Mouse (Mus musculus): ENCODE measurements around the gene Alox15. TPM values are rescaled to one million over a fixed set of nuclear protein-coding genes. Genes with fewer than 3 reads are reported as not detected.

Gene Alox15
- 7.3 TPM in 2 replicates for polyA plus RNA-seq (2012; rRNA removed; ENCODE audit: low replicate concordance)

GRCm38 (mm10) chr11:70351868-70352267 is at the start of gene Alox15:
TSS of gene Alox15 (minus strand) at chr11:70352031.

GRCm38 (mm10) chr11:70322528-70322927 is 29.3 kb downstream of the Alox15 start, which contains the start of gene Alox12e:
TSS of gene Alox12e (minus strand) at chr11:70322628.

Other genes starting within 250 kb of the Alox15 start
- 23.2 and 54.4 TPM in 2 replicates for gene Mgl2, start 221.7 kb downstream of the Alox15 start, polyA plus RNA-seq (2012; rRNA removed; ENCODE audit: low replicate concordance)
- 41.2 and 77.8 TPM in 2 replicates for gene Clec10a, start 195.8 kb downstream of the Alox15 start, polyA plus RNA-seq (2012; rRNA removed; ENCODE audit: low replicate concordance)
- gene Slc16a11, start 139.3 kb downstream of the Alox15 start, polyA plus RNA-seq (2012; rRNA removed; ENCODE audit: low replicate concordance): 4.8 and 9.0 TPM in 2 replicates
- 4.6 and 5.2 TPM in 2 replicates for gene Slc16a13, start 131.0 kb downstream of the Alox15 start, polyA plus RNA-seq (2012; rRNA removed; ENCODE audit: low replicate concordance)
- gene Bcl6b, start 122.2 kb downstream of the Alox15 start, polyA plus RNA-seq (2012; rRNA removed; ENCODE audit: low replicate concordance): 11.9 TPM in 2 replicates
- gene 0610010K14Rik, start 114.1 kb downstream of the Alox15 start, polyA plus RNA-seq (2012; rRNA removed; ENCODE audit: low replicate concordance): 64.0 and 79.8 TPM in 2 replicates
- gene Gm21988, start 112.2 kb downstream of the Alox15 start, polyA plus RNA-seq (2012; rRNA removed; ENCODE audit: low replicate concordance): 7.3 and 8.3 TPM in 2 replicates
- 228 and 250 TPM in 2 replicates for gene Rnasek, start 112.2 kb downstream of the Alox15 start, polyA plus RNA-seq (2012; rRNA removed; ENCODE audit: low replicate concordance)
- gene Alox12, start 96.7 kb downstream of the Alox15 start, polyA plus RNA-seq (2012; rRNA removed; ENCODE audit: low replicate concordance): 2.9 and 5.0 TPM in 2 replicates
- 1.1 and 5.8 TPM in 2 replicates for gene Alox12e, start 29.4 kb downstream of the Alox15 start, polyA plus RNA-seq (2012; rRNA removed; ENCODE audit: low replicate concordance)
- 20.5 and 21.3 TPM in 2 replicates for gene Pelp1, start 58.0 kb upstream of the Alox15 start, polyA plus RNA-seq (2012; rRNA removed; ENCODE audit: low replicate concordance)
- gene Arrb2, start 80.6 kb upstream of the Alox15 start, polyA plus RNA-seq (2012; rRNA removed; ENCODE audit: low replicate concordance): 101 and 115 TPM in 2 replicates
- gene Med11, start 99.9 kb upstream of the Alox15 start, polyA plus RNA-seq (2012; rRNA removed; ENCODE audit: low replicate concordance): 18.4 and 20.8 TPM in 2 replicates
- 15.4 and 27.1 TPM in 2 replicates for gene Zmynd15, start 107.4 kb upstream of the Alox15 start, polyA plus RNA-seq (2012; rRNA removed; ENCODE audit: low replicate concordance)
- 55.8 and 86.0 TPM in 2 replicates for gene Cxcl16, start 108.0 kb upstream of the Alox15 start, polyA plus RNA-seq (2012; rRNA removed; ENCODE audit: low replicate concordance)
- 0.94 and 1.3 TPM in 2 replicates for gene Tm4sf5, start 153.2 kb upstream of the Alox15 start, polyA plus RNA-seq (2012; rRNA removed; ENCODE audit: low replicate concordance)
- gene Vmo1, start 162.6 kb upstream of the Alox15 start, polyA plus RNA-seq (2012; rRNA removed; ENCODE audit: low replicate concordance): 0.23 TPM in 1 of 2 replicates, not detected in the other
- 0.74 TPM in 1 of 2 replicates, not detected in the other for gene Gltpd2, start 167.2 kb upstream of the Alox15 start, polyA plus RNA-seq (2012; rRNA removed; ENCODE audit: low replicate concordance)
- 252 and 327 TPM in 2 replicates for gene Psmb6, start 173.3 kb upstream of the Alox15 start, polyA plus RNA-seq (2012; rRNA removed; ENCODE audit: low replicate concordance)
- gene Gm40193, start 180.9 kb upstream of the Alox15 start, polyA plus RNA-seq (2012; rRNA removed; ENCODE audit: low replicate concordance): not detected in 2 replicates
- 28.4 and 44.8 TPM in 2 replicates for gene Pld2, start 188.0 kb upstream of the Alox15 start, polyA plus RNA-seq (2012; rRNA removed; ENCODE audit: low replicate concordance)
- 64.3 and 105 TPM in 2 replicates for gene Mink1, start 210.8 kb upstream of the Alox15 start, polyA plus RNA-seq (2012; rRNA removed; ENCODE audit: low replicate concordance)